Mouse (Mus musculus): Measurements from ENCODE around the gene Mmp12. TPM values are rescaled to one million over a fixed set of nuclear protein-coding genes. Genes with fewer than 3 reads are reported as not detected.

Mmp12 gene
- not detected for polyA plus RNA-seq (2012; fragmentation: generic; extraction: Trizol)

GRCm38 (mm10) chr9:7344107-7344506, at the start of gene Mmp12:
TSS of gene Mmp12 (plus strand) at chr9:7344381.
- Histone ChIP-seq H3K36me3 (ENCODE audit: control insufficient read depth, insufficient read depth) (no peaks in the 10 kb centered on the region), H3K4me3 (no peak within 1 kb of the TSS), H3K79me2 (ENCODE audit: control insufficient read depth, insufficient read depth) (no peaks in the 10 kb centered on the region), H3K27me3 (ENCODE audit: control insufficient read depth, insufficient read depth, insufficient read length) (no peaks in the 10 kb centered on the region), H3K4me2 (ENCODE audit: low read depth) (no peak within 1 kb of the TSS), H3ac (ENCODE audit: control insufficient read depth, insufficient read length) (no peak within 1 kb of the TSS)
- TF ChIP-seq MYOG (IDR thresholded peaks at IDR 0.05; ENCODE audit: control insufficient read depth in 1 of 3, insufficient read depth in 1 of 3, insufficient read length in 2 of 3, low read depth in 2 of 3) (no peak), MYOD1 (IDR thresholded peaks at IDR 0.05; ENCODE audit: control insufficient read depth in 1 of 3, insufficient read length in 2 of 3, low read depth in 2 of 3) (no peak), POLR2A (IDR thresholded peaks at IDR 0.05; ENCODE audit: insufficient read length, low read depth) (no peak), E2F4 (IDR thresholded peaks at IDR 0.05; ENCODE audit: insufficient read depth) (no peak), REST (IDR thresholded peaks at IDR 0.05; ENCODE audit: insufficient read depth, insufficient read length) (no peak), TCF3 (IDR thresholded peaks at IDR 0.05; ENCODE audit: insufficient read length, low read depth) (no peak), TCF12 (IDR thresholded peaks at IDR 0.05; ENCODE audit: insufficient read depth, poor library complexity, severe bottlenecking) (no peak), MAX (IDR thresholded peaks at IDR 0.05; ENCODE audit: low read depth) (no peak), USF1 (IDR thresholded peaks at IDR 0.05; ENCODE audit: low read depth) (no peak), SRF (IDR thresholded peaks at IDR 0.05; ENCODE audit: control insufficient read depth, insufficient read length, low read depth) (no peak), CEBPB (IDR thresholded peaks at IDR 0.05; ENCODE audit: insufficient read depth, poor library complexity, severe bottlenecking) (no peak), POLR2AphosphoS2 (IDR thresholded peaks at IDR 0.05; ENCODE audit: insufficient read length, low read depth) (no peak)

- TF ChIP-seq SRF (IDR thresholded peaks at IDR 0.05; ENCODE audit: control insufficient read depth, insufficient read length, low read depth): no peak
- TF ChIP-seq POLR2A (IDR thresholded peaks at IDR 0.05; ENCODE audit: insufficient read length, low read depth): no peak
- no peak for TF ChIP-seq MAX (IDR thresholded peaks at IDR 0.05; ENCODE audit: low read depth)
- no peak for TF ChIP-seq CEBPB (IDR thresholded peaks at IDR 0.05; ENCODE audit: insufficient read depth, poor library complexity, severe bottlenecking)
- no peak for TF ChIP-seq USF1 (IDR thresholded peaks at IDR 0.05; ENCODE audit: low read depth)
- no peak for TF ChIP-seq MYOD1 (IDR thresholded peaks at IDR 0.05; ENCODE audit: control insufficient read depth in 1 of 3, insufficient read length in 2 of 3, low read depth in 2 of 3)
- no peak for TF ChIP-seq MYOG (IDR thresholded peaks at IDR 0.05; ENCODE audit: control insufficient read depth in 1 of 3, insufficient read depth in 1 of 3, insufficient read length in 2 of 3, low read depth in 2 of 3)
- TF ChIP-seq TCF3 (IDR thresholded peaks at IDR 0.05; ENCODE audit: insufficient read length, low read depth): no peak
- no peak for TF ChIP-seq E2F4 (IDR thresholded peaks at IDR 0.05; ENCODE audit: insufficient read depth)
- TF ChIP-seq POLR2AphosphoS2 (IDR thresholded peaks at IDR 0.05; ENCODE audit: insufficient read length, low read depth): no peak
- no peak for TF ChIP-seq TCF12 (IDR thresholded peaks at IDR 0.05; ENCODE audit: insufficient read depth, poor library complexity, severe bottlenecking)
- TF ChIP-seq REST (IDR thresholded peaks at IDR 0.05; ENCODE audit: insufficient read depth, insufficient read length): no peak
- Histone ChIP-seq H3K4me2 (ENCODE audit: low read depth) (no peak overlapping the region), H3ac (ENCODE audit: control insufficient read depth, insufficient read length) (no peak overlapping the region), H3K79me2 (ENCODE audit: control insufficient read depth, insufficient read depth) (no peaks in the 10 kb centered on the region), H3K4me3 (no peak overlapping the region), H3K36me3 (ENCODE audit: control insufficient read depth, insufficient read depth) (no peaks in the 10 kb centered on the region), H3K27me3 (ENCODE audit: control insufficient read depth, insufficient read depth, insufficient read length) (no peaks in the 10 kb centered on the region)
Measured at GRCm38 (mm10) chr9:7331847-7332246, 12.3 kb upstream of the Mmp12 start.

- Histone ChIP-seq H3K27me3 (ENCODE audit: control insufficient read depth, insufficient read depth, insufficient read length) (no peaks in the 10 kb centered on the region), H3K4me2 (ENCODE audit: low read depth) (no peak overlapping the region), H3ac (ENCODE audit: control insufficient read depth, insufficient read length) (no peak overlapping the region), H3K4me3 (no peak overlapping the region), H3K79me2 (ENCODE audit: control insufficient read depth, insufficient read depth) (no peaks in the 10 kb centered on the region), H3K36me3 (ENCODE audit: control insufficient read depth, insufficient read depth) (no peaks in the 10 kb centered on the region)
- TF ChIP-seq MYOG (IDR thresholded peaks at IDR 0.05; ENCODE audit: control insufficient read depth in 1 of 3, insufficient read depth in 1 of 3, insufficient read length in 2 of 3, low read depth in 2 of 3): no peak
Measured at GRCm38 (mm10) chr9:7335766-7336680, 8.2 kb upstream of the Mmp12 start.

- no peaks in the 10 kb centered on the region for H3K36me3 ChIP-seq (ENCODE audit: control insufficient read depth, insufficient read depth)
- H3ac ChIP-seq (ENCODE audit: control insufficient read depth, insufficient read length): no peak overlapping the region
- no peak overlapping the region for H3K4me3 ChIP-seq
- H3K27me3 ChIP-seq (ENCODE audit: control insufficient read depth, insufficient read depth, insufficient read length): no peaks in the 10 kb centered on the region
- H3K4me2 ChIP-seq (ENCODE audit: low read depth): no peak overlapping the region
- no peaks in the 10 kb centered on the region for H3K79me2 ChIP-seq (ENCODE audit: control insufficient read depth, insufficient read depth)
- TF ChIP-seq TCF12 (IDR thresholded peaks at IDR 0.05; ENCODE audit: insufficient read depth, poor library complexity, severe bottlenecking) (no peak), TCF3 (IDR thresholded peaks at IDR 0.05; ENCODE audit: insufficient read length, low read depth) (no peak), POLR2A (IDR thresholded peaks at IDR 0.05; ENCODE audit: insufficient read length, low read depth) (no peak), USF1 (IDR thresholded peaks at IDR 0.05; ENCODE audit: low read depth) (no peak), E2F4 (IDR thresholded peaks at IDR 0.05; ENCODE audit: insufficient read depth) (no peak), POLR2AphosphoS2 (IDR thresholded peaks at IDR 0.05; ENCODE audit: insufficient read length, low read depth) (no peak)
Measured at GRCm38 (mm10) chr9:7336740-7337483, 7.3 kb upstream of the Mmp12 start.
